Mouse (Mus musculus): ENCODE data around the gene Timp3.

The Timp3 gene

GRCm38 (mm10) chr10:86297307-86297706 is 2.9 kb upstream of the Timp3 start:
- no peak for DNase-seq (ENCODE audit: low spot score)

GRCm38 (mm10) chr10:86298326-86298725 is 1.8 kb upstream of the Timp3 start:
- no peak for DNase-seq (ENCODE audit: low spot score)

DNA sequence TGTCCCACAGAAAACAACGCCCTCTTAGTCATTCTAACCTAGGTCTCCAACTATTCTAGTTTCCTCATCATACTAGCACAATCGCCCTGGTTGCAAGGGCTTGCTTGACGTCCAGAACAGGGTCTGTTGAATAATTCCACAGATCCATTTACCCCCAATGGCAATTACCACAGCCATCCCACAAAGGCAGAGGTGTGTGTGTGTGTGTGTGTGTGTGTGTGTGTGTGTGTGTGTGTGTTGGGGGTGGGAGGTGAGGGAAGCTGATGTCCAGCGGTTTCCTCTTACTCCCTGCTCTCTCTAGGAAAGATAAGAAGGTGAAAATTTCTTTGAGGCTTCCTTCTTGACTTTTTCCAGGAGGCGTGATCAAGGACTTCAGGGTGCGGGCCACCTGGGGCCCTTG is 377 bp upstream of the Timp3 start:
- DNase-seq (ENCODE audit: low spot score) = no peak

GRCm38 (mm10) chr10:86301117-86301490 is 932 bp downstream of the Timp3 start:
- DNase-seq (ENCODE audit: low spot score) = no peak

DNA sequence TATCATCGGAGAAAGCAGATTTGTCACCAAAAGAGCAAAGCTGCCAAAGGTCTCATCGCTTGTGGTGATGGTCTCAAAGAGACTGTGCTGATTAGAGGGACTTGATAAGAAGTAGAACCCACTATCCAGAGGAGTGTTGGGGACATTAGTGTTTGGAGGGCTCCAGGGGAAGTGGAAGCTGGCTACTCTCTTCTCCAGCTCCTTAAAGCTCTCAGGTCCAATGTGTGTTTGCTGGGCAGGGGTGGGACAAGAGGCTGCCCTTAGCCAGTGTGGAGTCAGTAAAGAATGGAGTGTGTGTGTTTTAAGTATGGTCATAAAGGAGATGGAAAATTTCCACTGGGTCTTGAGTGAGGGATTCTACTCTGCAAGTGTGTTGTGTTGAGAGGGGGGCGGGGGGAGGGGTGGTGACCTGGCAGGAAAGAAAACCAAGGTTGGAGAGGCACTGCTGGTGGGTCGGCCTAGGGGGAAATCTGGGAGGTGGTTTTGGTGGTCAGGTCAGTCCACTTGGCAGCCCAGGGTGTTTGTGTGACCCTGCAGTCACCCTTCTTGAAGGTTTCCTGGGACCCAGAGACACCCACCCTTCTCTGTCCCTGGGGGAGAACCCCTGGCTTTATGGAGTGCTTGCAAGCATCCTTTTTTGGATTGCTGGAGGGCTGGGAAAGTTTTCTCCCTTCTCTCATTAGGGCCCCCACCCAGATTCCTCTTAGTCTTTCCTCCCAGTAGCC is 1.6 kb downstream of the Timp3 start:
- no peak for DNase-seq (ENCODE audit: low spot score)

DNA sequence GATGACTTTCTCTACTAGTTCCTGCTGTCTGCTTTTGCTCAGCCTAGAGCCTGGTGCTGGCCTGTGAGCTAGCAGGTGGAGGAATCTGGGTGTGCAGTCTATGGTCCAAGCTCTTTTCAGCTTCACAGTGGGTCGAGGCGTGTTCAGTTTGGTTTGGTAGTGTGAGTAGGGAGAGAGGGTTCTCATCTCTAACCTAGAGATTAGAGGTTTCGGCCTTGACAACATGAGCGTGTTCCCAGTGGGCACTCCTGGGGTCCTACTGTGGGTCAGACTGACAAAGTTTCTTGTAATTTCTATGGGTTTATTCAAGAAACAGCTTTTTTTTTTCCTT is 2.1 kb downstream of the Timp3 start:
- no peak for DNase-seq (ENCODE audit: low spot score)

GRCm38 (mm10) chr10:86302761-86303494 is 2.8 kb downstream of the Timp3 start:
- peak; percentile 18 for DNase-seq (ENCODE audit: low spot score)

- no peak for DNase-seq (ENCODE audit: low spot score)
Measured at GRCm38 (mm10) chr10:86303495-86303876, 3.3 kb downstream of the Timp3 start.

DNA sequence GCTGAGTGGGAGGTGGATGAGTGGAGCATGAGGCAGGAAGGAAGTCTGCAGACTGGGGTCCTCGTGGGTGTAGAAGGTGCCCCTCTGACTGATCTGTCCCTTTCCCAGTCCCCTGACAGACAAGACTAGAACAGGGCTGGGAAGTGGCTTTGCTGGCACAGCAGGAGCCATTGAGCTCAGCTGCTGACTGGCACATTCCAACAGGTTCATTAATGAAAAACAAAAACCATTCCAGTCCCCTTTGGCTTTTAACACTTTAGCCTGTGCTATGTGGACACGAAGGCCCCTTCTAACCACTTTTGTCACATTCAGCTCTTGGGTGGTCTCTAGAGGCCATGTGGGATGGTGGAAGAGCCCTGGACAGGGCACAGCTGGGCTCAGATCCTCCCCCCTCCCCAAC is 4.4 kb downstream of the Timp3 start:
- no peak for DNase-seq (ENCODE audit: low spot score)

- no peak for DNase-seq (ENCODE audit: low spot score)
Measured at GRCm38 (mm10) chr10:86307235-86307634, 7.1 kb downstream of the Timp3 start.

- DNase-seq (ENCODE audit: low spot score) = no peak
Measured at GRCm38 (mm10) chr10:86310527-86310926, 10.4 kb downstream of the Timp3 start.

DNA sequence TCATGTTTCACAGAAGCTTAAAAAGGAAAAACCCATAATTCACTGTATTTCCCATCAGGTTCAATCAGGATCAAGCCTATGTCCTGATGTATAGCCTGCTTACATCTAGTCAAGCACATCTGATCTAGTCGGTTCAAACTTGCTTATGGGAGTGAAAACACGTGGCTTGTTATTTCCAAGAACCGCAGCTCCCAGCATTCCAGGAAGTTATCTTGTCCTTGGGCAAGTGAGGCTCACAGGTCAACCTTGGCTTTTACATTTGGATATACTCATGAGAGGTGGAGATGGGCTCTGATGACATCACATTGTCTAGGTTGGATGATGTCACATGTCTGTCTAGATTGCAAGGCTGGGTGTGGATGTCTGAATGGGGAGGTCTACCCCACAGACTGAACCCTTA is 12.8 kb downstream of the Timp3 start:
- DNase-seq (ENCODE audit: low spot score) = no peak

DNA sequence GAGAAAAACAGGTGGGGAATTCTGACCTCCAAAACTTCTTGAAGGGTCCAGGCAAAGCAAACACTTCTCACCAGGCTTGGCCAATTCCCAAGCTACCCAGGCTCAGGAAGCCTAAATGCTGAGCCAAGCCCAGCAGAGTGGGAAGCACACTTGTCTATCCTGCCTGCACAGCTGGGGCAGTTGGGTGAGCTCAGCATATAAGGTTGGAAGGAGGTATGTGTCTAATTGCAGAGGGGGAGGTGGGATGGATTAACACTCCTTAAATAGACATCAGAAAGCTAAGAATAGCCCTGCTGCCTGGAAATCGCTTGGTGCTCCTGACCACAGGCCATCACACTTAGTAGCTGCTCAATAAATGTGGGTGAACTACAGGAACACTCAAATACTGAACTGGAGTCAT is 13.3 kb downstream of the Timp3 start:
- no peak for DNase-seq (ENCODE audit: low spot score)

DNA sequence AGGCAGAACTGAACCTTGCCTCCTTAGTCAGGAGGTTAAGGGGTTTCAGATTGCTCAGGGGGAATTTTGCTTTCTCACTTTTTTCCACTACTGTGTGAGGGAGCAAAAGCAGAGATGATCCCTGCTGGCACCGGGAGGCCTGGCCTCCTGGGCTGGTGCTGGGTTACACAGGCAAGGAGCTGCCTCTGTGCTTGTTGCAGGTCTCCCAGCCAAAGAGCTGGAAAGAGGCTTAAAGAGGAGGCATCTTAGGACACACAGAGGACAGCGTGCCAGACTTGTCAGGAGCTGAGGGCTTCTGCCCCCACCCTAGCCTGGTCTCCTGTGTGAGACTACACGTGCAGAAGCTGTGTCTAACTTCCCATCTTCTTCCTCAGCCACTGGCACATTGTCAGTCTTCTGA is 15.3 kb downstream of the Timp3 start:
- DNase-seq (ENCODE audit: low spot score) = no peak

DNA sequence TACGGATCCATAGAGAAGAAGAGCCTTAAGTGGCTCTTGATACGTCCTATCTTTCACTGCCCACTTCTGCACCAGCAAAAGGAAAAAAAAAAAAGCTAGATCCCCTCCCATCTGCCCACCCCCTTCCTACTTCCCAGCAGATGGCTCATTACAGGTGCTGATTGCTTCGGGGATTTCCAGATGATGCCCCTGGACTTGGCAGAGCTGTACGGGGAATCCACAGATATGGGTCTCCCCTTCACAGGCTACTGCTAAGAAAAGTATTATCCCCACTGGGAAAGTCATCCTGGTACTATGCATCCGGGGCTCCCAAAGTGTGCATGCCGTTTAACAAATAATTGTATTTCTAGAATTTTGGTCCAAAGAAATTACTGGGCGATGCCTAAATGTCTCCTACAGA is 17.5 kb downstream of the Timp3 start:
- no peak for DNase-seq (ENCODE audit: low spot score)

DNA sequence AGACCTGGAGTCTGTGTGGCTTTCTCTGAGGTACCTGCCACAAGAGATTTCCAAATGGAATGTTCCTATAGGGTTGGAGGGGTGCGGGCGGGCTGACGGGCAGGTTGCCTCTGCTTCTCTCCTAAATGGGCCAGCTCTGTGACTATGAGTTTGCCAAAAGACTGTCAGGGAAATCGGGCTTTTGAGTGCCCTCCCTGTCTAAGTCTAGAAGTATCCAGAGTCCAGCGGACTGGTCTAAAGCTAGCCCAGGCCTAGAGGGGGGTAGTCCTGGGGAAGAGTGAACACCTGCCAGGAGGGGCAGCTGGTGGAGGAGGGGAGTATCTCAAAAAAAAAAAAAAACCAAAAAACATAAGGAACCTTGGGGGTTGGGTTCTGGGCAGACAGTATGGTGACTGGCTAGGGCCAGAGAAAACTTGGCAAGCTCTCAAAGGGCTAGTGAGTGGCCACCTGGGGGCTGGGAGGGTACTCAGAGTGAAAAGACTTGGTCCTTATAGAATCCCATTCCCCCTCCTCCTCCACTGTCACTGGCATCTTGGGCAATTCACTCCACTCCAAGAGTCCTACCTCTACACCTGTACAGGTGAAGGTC is 18.5 kb downstream of the Timp3 start:
- no peak for DNase-seq (ENCODE audit: low spot score)

GRCm38 (mm10) chr10:86319526-86319925 is 19.4 kb downstream of the Timp3 start:
- DNase-seq (ENCODE audit: low spot score) = no peak

DNA sequence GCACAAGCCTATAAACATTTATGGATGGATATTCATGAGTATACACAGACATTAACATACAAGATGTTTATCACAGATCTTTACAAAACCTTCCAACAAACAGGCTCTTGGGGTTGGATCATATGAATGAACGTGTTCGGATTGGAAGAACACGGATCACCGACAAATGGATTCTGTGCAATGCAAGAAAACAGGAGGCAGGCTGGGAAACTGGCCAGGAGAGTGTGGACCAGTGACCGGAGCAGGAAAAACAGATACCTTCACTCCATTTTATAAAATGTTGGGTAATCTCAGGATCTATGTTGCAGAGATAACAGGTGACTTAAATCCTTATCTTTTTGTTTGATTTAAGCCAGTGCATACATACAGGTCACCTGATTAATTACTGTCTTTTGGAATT is 20.0 kb downstream of the Timp3 start:
- DNase-seq (ENCODE audit: low spot score) = no peak

DNA sequence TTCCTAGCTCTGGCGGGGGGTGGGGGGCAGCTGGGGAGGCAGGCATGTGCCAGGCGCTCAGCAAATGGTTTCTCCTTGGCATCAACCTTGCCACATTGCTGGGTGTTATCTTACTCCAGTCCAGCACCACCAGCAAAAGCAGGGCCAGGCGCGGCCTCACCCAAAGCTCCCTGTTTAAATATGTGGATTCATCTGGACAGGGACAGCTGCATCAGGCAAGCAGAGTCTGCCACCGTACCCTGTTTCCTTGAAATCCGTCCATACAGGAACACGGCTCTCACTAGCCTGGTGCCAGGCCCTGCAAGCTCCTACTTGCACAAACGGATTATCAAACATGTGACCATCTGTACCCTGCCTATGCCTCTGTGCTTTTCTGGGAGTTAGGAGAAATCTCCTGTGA is 21.0 kb downstream of the Timp3 start:
- no peak for DNase-seq (ENCODE audit: low spot score)

DNA sequence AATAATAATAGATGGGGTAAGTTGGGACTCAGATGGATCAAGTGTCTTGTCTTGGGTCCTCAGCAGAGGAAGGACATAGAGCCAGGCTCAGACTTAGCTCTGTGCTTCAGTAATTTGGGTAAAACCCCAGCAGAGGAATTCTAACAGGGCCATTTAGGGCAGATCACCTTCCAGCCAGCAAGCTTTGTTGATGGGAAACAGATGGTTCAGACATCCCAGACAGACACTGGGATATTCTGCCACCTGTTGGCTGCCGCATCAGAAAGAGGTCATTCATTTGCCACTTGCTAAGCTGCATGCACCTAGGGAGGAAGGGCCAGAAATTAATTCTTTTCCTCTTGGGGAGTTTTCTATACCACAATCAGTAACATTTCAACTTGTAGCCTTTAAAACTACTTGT is 21.8 kb downstream of the Timp3 start:
- DNase-seq (ENCODE audit: low spot score) = no peak

DNA sequence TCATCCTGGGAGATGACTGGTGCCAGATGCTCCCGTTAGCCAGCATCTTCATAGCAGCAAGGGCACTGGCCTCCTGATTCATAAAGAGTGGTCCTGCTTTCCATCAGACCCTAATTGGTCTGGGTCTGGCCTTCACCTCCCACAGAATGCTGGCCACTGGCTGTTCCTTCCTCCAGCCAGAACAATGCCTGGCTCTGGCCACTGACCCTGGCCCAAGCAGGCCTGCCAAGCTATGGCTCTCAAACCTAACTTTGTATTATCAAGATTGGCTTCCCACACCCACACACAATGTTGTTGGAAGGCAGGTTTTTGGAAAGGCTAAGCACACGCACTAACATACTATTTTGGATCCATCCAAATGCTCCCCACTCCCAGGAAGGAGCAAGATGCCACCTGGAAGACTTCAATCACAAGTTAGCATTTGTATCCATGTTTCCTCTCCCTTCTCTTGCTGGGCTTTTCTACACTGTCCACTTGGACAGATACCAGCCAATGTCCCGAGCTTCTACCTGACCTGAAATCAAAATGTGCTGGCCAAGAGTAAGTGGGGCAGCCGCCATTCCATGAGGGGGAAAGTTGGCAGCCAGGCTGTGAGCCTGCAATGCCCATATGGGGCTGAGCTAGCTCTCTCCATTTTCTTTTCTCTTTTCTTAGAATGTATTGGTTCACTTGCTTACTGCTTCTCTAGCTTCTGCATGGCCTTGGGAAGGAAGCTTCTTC is 23.3 kb downstream of the Timp3 start:
- no peak for DNase-seq (ENCODE audit: low spot score)

GRCm38 (mm10) chr10:86325272-86325671 is 25.1 kb downstream of the Timp3 start:
- no peak for DNase-seq (ENCODE audit: low spot score)

GRCm38 (mm10) chr10:86328143-86328542 is 28.0 kb downstream of the Timp3 start:
- no peak for DNase-seq (ENCODE audit: low spot score)
